Mouse (Mus musculus): Measurements from ENCODE around the gene Cbwd1. TPM values are rescaled to one million over a fixed set of nuclear protein-coding genes. Genes with fewer than 3 reads are reported as not detected.
"Not testable (repeated sequence)": the region's sequence is repeated elsewhere in the genome, so short reads cannot be mapped to it uniquely, and the experiment has no call there.

Cbwd1 gene
- total RNA-seq, 4 experiments from 2014 or later: 10.2 to 14.4 (median 11.8) TPM

GRCm38 (mm10) chr19:24898737-24899577, 62.5 kb downstream of the Cbwd1 start:
- DNase-seq (ENCODE audit: low spot score): no peak

- no peak for DNase-seq (ENCODE audit: low spot score)
Observed at GRCm38 (mm10) chr19:24897896-24898736, 63.3 kb downstream of the Cbwd1 start.

GRCm38 (mm10) chr19:24897006-24897895, 64.2 kb downstream of the Cbwd1 start:
- no peak for DNase-seq (ENCODE audit: low spot score)

GRCm38 (mm10) chr19:24896536-24896935, 64.9 kb downstream of the Cbwd1 start:
- no peak for DNase-seq (ENCODE audit: low spot score)

GRCm38 (mm10) chr19:24886888-24887287, 74.5 kb downstream of the Cbwd1 start:
- no peak for DNase-seq (ENCODE audit: low spot score)

GRCm38 (mm10) chr19:24885504-24885903, 75.9 kb downstream of the Cbwd1 start:
- DNase-seq (ENCODE audit: low spot score): peak; percentile 50

- no peak for DNase-seq (ENCODE audit: low spot score)
Observed at GRCm38 (mm10) chr19:24881237-24881636, 80.2 kb downstream of the Cbwd1 start.

GRCm38 (mm10) chr19:24875129-24875870, 86.1 kb downstream of the Cbwd1 start, which contains the start of gene Gm10053:
Gm10053 (plus strand) TSS chr19:24875686.
- not testable (repeated sequence) for DNase-seq (ENCODE audit: low spot score)

GRCm38 (mm10) chr19:24873873-24874272, 87.5 kb downstream of the Cbwd1 start:
- DNase-seq (ENCODE audit: low spot score): peak; percentile 15

GRCm38 (mm10) chr19:24871037-24871635, 90.3 kb downstream of the Cbwd1 start:
- peak; percentile 63 for DNase-seq (ENCODE audit: low spot score)

Small RNA genes lying within 50 kb of the gene (microRNA-seq; reads per million reads assigned to microRNA genes)
- not detected for gene Mir3084-1

Other genes starting within 250 kb of the Cbwd1 start
- 100 to 1,000 TPM; 101 to 108 (median 103) TPM for gene Pgm5, start 99.8 kb downstream of the Cbwd1 start, total RNA-seq (2022)
- 1,000 to 10,000 TPM in 1 of 4 experiments, 100 to 1,000 TPM in 3; 952 to 1,033 (median 963) TPM for gene Gm10053, start 85.9 kb downstream of the Cbwd1 start, total RNA-seq (2022)
- not detected for gene Foxd4, start 60.4 kb downstream of the Cbwd1 start, total RNA-seq (2022)
- 10 to 100 TPM; 17.9 to 22.7 (median 22.2) TPM for gene Dock8, start 37.9 kb upstream of the Cbwd1 start, total RNA-seq (2022)

All from heart, adult 8-10 months (tissue).